Mouse (Mus musculus): ENCODE data around the gene Fer1l4. TPM values are rescaled to one million over a fixed set of nuclear protein-coding genes. Genes with fewer than 3 reads are reported as not detected.

The Fer1l4 gene
- polyA plus RNA-seq, 1 experiment: 0.08 TPM

DNA sequence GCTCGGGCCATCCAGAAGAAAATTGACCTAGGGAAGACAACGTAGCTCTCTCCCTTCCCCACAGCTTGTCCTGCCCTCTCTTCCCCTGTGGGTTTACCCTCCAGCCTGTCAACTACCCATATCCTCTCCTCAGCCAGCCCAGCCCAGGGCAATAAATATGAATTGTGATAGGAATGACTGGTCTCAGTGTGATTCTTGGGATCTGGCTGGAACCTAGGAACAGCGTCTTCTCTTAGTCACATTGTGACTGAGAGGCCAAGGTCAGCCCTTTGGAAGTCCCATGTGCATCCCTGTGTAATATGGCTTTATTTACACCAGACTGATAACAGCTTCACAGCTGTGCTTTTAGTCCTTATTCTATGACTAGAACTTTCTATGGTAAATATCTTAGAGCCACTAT, 34.6 kb downstream of the Fer1l4 start:
- DNase-seq (ENCODE audit: extremely low spot score in 1 of 2, low spot score in 1 of 2): no peak

DNA sequence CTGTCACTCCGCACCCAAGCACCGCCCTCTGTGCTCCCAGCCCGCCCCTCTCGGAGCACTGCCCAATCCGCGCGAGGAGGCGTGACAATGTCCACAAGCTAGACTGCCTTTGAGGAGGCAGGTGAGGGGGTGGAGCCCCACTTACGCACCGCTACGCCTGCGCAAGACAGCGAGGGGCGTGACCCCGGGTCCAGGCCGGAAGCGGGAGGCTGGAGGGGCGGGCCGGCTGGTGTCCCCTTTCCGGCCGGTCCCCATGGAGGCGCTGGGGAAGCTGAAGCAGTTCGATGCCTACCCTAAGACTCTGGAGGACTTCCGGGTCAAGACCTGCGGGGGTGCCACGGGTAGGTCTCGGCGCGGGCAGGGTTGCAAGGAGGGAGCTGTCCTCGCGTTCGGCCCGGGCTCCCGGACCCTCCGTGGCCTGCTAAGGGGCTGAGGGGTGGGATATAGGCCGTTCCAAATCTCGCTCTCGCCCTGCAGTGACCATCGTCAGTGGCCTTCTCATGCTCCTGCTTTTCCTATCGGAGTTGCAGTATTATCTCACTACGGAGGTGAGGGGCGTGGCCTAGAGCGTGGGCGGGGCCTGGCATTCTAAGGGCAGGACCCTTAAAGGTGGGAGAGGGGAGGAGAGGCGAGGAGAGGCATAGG, 44.7 kb downstream of the Fer1l4 start, which contains the start of the genes 6430550D23Rik and Ergic3:
TSS of gene 6430550D23Rik (minus strand) at position 90 of the 645 bp plus-strand sequence.
TSS of gene Ergic3 (plus strand) at position 158 of the 645 bp plus-strand sequence.
- DNase-seq (ENCODE audit: extremely low spot score in 1 of 2, low spot score in 1 of 2): peak; percentile 97

DNA sequence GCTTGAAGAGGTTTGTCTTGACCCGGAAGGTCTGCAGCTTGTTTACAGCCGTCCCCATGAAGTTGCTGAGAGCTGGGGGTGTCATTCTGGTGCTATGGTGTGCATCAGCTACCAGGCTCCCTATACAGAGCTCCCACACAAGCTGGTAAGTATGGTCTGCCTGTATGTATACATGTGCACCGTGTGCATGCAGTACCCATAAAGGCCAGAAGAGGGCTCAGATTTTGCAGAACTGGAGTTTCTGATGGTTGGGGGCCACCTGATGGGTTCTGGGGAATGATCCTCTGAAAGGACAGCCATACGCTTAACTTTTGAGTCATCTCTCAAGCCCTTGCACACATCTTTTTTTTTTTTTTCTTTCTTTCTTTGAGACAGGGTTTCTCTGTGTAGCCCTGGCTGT, 47.4 kb downstream of the Fer1l4 start:
- DNase-seq (ENCODE audit: extremely low spot score in 1 of 2, low spot score in 1 of 2): no peak

DNA sequence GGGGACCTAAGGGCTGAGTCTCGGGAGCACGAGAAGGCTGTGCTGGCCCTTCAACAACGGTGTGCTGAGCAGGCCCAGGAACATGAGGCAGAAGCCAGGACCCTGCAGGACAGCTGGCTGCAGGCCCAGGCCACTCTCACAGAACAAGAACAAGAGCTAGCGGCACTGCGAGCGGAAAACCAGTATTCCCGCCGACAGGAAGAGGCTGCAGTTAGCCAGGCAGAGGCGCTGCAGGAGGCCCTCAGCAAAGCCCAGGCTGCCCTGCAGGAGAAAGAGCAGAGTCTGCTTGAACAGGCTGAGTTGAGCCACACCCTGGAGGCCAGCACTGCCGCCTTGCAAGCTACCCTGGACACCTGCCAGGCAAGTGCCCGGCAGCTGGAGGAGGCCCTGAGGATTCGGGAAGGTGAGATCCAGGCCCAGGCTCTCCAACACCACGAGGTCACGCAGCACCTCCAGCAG, 60.9 kb downstream of the Fer1l4 start:
- peak; percentile 30 to 44 for DNase-seq (ENCODE audit: extremely low spot score in 1 of 2, low spot score in 1 of 2)

DNA sequence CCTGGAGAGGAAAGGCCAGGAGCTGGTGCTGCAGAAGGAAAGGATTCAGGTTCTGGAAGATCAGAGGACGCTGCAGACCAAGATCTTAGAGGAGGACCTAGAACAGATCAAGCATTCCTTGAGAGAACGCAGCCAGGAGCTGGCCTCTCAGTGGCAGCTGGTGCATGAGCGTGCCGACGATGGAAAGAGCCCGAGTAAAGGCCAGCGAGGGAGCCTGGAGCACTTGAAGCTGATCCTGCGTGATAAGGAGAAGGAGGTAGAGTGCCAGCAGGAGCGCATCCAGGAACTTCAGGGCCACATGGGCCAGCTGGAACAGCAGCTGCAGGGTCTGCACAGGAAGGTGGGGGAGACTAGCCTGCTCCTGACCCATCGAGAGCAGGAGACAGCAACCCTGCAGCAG, 61.6 kb downstream of the Fer1l4 start:
- DNase-seq (ENCODE audit: extremely low spot score in 1 of 2, low spot score in 1 of 2): no peak

DNA sequence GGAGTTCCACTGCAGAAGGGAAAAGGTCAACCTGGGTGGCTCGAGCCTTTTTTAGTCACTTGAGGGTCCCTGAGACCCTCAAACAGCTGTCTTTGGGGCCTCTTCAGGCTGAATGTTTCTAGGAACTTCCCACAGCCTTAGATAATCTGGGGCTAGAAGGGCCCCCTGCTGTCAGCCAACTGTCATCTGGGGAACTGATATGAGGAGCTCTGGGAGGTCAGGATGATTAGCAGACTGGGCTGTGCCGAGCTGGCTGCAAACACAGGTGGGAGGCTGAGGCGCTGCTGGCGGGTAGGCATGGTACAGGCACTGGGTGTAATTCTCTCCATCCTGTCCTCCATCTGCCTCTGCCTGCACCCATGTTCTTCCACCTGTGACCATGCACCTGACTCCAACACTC, 63.7 kb downstream of the Fer1l4 start:
- no peak for DNase-seq (ENCODE audit: extremely low spot score in 1 of 2, low spot score in 1 of 2)

DNA sequence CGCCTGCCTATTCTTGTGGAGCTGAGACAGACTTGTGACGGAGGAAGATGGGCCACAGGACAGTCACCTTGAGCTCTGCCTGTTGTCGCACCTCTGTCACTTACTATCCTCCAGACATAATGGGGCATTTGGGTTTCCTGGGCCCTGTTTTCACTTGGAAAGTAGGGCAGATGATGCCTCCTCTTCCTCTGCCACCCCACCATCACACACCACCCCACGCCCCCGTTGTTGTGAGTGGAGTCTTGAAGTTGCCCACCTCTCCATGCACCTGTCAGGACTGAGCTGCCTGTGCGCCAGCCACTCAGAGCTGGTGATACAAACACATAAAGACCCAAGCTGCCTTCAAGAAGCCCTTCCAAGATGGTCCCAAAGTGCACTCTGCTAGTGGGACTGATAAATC, 65.6 kb downstream of the Fer1l4 start:
- DNase-seq (ENCODE audit: extremely low spot score in 1 of 2, low spot score in 1 of 2): no peak

DNA sequence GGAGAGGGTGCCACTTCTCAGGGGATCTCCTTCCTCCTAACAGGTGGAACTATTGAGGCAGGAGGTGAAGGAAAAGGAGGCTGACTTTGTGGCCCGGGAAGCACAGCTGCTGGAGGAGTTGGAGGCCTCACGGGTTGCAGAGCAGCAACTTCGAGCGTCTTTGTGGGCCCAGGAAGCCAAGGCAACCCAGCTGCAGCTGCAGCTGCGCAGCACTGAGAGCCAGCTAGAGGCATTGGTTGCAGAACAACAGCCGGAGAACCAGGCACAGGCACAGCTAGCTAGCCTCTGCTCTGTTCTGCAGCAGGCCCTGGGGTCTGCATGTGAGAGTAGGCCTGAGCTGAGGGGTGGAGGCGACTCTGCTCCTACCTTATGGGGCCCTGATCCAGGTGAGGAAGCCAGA, 67.0 kb downstream of the Fer1l4 start:
- DNase-seq (ENCODE audit: extremely low spot score in 1 of 2, low spot score in 1 of 2): no peak

DNA sequence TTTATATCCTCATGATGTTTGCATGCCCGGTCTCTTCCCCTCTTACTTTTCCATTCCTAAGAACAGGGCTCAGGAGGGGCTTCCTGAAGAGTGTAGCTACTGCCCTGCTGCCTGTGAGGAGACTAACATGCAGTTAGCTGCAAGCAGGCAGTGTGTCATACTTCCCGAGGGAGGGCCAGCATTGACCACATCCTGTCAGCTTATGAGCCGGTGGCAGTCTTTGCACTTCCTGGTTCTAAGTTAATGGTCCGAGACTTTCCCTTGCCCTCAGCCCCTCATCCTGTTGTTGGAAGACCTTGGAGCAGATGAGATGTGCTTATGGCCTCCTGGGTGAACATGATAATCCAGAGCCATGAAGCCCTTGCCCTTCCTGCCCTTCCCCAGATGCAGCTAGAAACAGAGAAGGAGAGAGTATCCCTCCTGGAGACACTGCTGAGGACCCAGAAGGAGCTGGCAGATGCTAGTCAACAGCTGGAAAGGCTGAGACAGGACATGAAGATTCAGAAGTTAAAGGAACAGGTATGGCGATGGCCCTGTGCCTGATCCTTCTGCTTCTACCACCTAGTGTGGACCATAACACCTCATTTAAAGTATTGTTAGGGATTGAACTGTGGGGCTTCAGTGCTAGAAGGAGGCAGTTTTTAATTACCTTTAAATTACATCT, 73.3 kb downstream of the Fer1l4 start:
- DNase-seq (ENCODE audit: extremely low spot score in 1 of 2, low spot score in 1 of 2): no peak

DNA sequence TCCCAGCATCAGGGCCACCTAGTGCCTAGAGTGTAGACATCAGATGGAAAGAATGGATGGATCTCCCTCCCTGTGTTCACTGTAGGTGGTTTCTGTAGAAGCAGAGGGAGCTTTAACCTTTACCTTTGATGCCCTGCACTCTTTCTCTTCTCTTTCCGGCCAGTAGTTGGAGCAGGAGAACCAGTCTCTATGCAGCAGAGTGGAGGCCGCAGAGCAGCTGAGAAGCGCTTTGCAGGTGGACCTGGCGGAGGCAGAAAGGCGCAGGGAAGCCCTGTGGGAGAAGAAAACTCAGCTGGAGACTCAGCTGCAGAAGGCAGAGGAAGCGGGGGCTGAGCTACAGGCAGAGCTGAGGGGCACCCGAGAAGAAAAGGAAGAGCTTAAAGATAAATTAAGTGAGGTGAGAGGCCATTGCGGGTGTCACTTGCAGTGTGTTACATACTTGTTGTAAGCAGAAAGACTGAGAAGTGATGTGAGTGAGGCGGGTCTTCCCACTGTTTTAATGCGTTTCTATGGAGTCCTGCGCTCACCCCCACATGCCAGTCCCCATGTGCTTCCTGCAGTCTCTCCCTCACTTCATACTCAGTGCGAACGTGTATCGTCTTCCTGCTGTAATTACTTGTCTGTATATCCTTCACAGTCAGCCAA, 78.5 kb downstream of the Fer1l4 start:
- DNase-seq (ENCODE audit: extremely low spot score in 1 of 2, low spot score in 1 of 2): peak in 1 of 2 experiments; percentile 28

DNA sequence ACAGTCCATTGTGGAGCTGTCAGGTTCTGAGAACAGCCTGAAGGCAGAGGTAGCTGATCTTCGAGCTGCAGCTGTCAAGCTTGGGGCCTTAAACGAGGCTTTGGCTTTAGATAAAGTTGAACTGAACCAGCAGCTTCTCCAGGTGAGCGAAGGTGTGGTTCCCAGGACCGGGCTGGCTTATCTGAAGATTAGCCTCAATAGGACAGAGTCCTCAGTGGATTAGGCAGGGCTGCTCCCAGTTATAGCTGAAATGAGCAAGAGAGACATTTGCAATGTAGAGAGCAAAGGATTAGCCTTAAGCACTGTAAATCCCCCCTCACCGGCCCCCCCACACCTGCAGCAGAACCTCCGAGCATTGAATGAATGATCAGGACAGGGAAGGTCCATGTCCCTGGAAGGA, 79.4 kb downstream of the Fer1l4 start:
- no peak for DNase-seq (ENCODE audit: extremely low spot score in 1 of 2, low spot score in 1 of 2)

Other genes starting within 250 kb of the Fer1l4 start
- 81.7 and 83.7 TPM in 2 replicates for gene BC029722, start 233.5 kb downstream of the Fer1l4 start, polyA plus RNA-seq (2012; rRNA removed)
- gene Eif6, start 226.0 kb downstream of the Fer1l4 start, polyA plus RNA-seq (2012; rRNA removed): 69.1 and 75.1 TPM in 2 replicates
- gene Fam83c, start 218.1 kb downstream of the Fer1l4 start, polyA plus RNA-seq (2012; rRNA removed): not detected in 2 replicates
- gene Uqcc1, start 122.6 kb downstream of the Fer1l4 start, polyA plus RNA-seq (2012; rRNA removed): 58.4 and 65.8 TPM in 2 replicates
- gene Gm15557, start 112.2 kb downstream of the Fer1l4 start, polyA plus RNA-seq (2012; rRNA removed): not detected in 2 replicates
- 0.08 and 0.24 TPM in 2 replicates for gene Gdf5, start 107.6 kb downstream of the Fer1l4 start, polyA plus RNA-seq (2012; rRNA removed)
- gene Cep250, start 96.5 kb downstream of the Fer1l4 start, polyA plus RNA-seq (2012; rRNA removed): 18.1 and 18.4 TPM in 2 replicates
- 3.3 and 4.6 TPM in 2 replicates for gene 6430550D23Rik, start 45.0 kb downstream of the Fer1l4 start, polyA plus RNA-seq (2012; rRNA removed)
- 317 TPM in 2 replicates for gene Ergic3, start 44.9 kb downstream of the Fer1l4 start, polyA plus RNA-seq (2012; rRNA removed)
- gene Spag4, start 12.2 kb upstream of the Fer1l4 start, polyA plus RNA-seq (2012; rRNA removed): 4.9 and 5.6 TPM in 2 replicates
- gene Cpne1, start 59.0 kb upstream of the Fer1l4 start, polyA plus RNA-seq (2012; rRNA removed): 54.7 and 55.7 TPM in 2 replicates
- 11.2 and 11.6 TPM in 2 replicates for gene Rbm12, start 59.0 kb upstream of the Fer1l4 start, polyA plus RNA-seq (2012; rRNA removed)
- 4.3 and 5.5 TPM in 2 replicates for gene Gm28036, start 74.1 kb upstream of the Fer1l4 start, polyA plus RNA-seq (2012; rRNA removed)
- 272 and 376 TPM in 2 replicates for gene Romo1, start 91.1 kb upstream of the Fer1l4 start, polyA plus RNA-seq (2012; rRNA removed)
- 55.0 and 56.2 TPM in 2 replicates for gene Nfs1, start 91.2 kb upstream of the Fer1l4 start, polyA plus RNA-seq (2012; rRNA removed)
- gene Rbm39, start 127.3 kb upstream of the Fer1l4 start, polyA plus RNA-seq (2012; rRNA removed): 169 and 203 TPM in 2 replicates
- gene Phf20, start 143.5 kb upstream of the Fer1l4 start, polyA plus RNA-seq (2012; rRNA removed): 29.7 and 34.2 TPM in 2 replicates